Mouse (Mus musculus) G1E (cell line): ENCODE results near the gene Rasgrp2.

Source experiments
- CTCF ChIP-seq: IDR thresholded peaks from 2 replicates; pipeline ENCODE4 v1.5.1; 2012; ENCODE audit warnings: low read depth, low read length, inconsistent platforms, mixed read lengths
- TAL1 ChIP-seq: conservative IDR thresholded peaks from 2 replicates; pipeline ENCODE4 v1.6.1; 2012; ENCODE audit warnings: low read depth, low read length, inconsistent platforms, mixed read lengths

- TF ChIP-seq CTCF = no peak
- TF ChIP-seq TAL1 = no peak
Measured at GRCm38 (mm10) chr19:6453349-6453748, 54.2 kb downstream of the Rasgrp2 start.
